Mouse (Mus musculus): ENCODE measurements around the gene Btbd35f19.
"Not testable (repeated sequence)": the region's sequence is repeated elsewhere in the genome, so short reads cannot be mapped to it uniquely, and the experiment has no call there.

DNA sequence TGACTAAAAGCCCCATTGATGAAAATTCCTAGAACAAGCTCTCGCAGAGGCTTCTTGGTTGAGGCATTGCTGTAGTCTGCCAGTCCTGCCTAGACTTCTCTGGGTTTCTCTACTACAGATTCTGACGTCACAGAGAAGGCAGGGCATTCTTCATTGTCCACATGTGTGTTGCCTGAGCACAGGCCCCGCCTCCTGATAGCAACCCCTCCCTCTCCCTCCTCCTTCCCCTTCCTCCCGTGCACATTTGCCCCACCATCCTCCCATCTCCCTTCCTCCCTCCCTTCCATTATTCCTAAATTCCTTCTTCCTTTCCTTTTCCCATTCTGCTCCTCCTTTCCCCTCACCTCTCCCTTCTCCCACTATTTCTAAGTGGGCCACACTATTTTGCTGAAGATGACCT, at the start of gene Btbd35f19:
- TF ChIP-seq CTCF (IDR thresholded peaks at IDR 0.05; ENCODE audit: low read depth); EP300 (optimal IDR thresholded peaks at IDR 0.05): not testable (repeated sequence)
